Mouse (Mus musculus) ovary, postnatal 14 days (tissue): ENCODE results near the gene Abhd6.

Experiments
- DNase-seq: peaks from one replicate; pipeline ENCODE4 v3.0.0; 2022; ENCODE audit warnings: low spot score

Gene Abhd6

DNA sequence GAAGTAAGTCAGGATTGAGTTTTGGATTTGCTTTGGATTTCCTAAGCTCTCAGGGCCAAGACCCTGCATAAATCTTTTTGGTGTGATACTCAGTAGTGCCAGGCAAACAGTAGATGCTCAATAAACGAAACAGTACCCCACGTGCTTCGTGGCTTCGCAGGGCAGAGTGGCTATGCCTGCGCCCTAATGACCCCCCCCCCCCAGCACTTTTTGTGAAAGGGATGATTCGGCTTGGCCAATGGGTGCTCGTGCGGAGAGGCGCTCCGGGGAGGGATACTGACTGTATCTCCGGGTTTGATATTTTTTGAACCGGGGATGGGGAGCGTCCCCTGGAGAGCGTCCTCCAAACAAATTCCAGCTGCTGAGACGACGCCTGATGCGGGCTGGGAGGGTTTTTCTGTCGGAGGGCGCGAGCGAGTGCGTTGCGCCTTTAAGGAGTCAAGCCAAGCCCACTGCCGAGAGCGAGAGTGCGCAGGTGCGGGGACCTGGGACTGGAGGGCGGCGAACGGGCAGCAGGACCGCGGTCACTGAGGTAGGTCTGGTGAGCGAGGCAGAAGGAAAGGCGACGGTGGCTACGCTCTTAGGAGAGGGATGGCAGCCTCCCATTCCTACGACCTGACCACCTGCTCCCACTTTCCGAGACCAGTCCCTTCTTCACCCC, at the start of gene Abhd6:
Gene Abhd6, plus strand, starts transcription at position 471 of the 661 bp plus-strand sequence.
- DNase-seq, result peak; percentile 75

- no peak for DNase-seq
These were observed 48.6 kb upstream of the Abhd6 start for GRCm38 (mm10) chr14:7954071-7954471.

- no peak for DNase-seq
These were observed 46.3 kb upstream of the Abhd6 start for GRCm38 (mm10) chr14:7956427-7956826.

- DNase-seq, result no peak
These were observed 45.7 kb upstream of the Abhd6 start, which contains the start of gene Gm45521 for GRCm38 (mm10) chr14:7957049-7957448. Gene Gm45521, plus strand, starts transcription at chr14:7957288.

GRCm38 (mm10) chr14:7960616-7961015, 42.1 kb upstream of the Abhd6 start:
- no peak for DNase-seq

GRCm38 (mm10) chr14:7961714-7962113, 41.0 kb upstream of the Abhd6 start:
- DNase-seq, result no peak

- no peak for DNase-seq
These were observed 40.1 kb upstream of the Abhd6 start for GRCm38 (mm10) chr14:7962626-7963025.

GRCm38 (mm10) chr14:7963160-7963559, 39.5 kb upstream of the Abhd6 start:
- no peak for DNase-seq

DNA sequence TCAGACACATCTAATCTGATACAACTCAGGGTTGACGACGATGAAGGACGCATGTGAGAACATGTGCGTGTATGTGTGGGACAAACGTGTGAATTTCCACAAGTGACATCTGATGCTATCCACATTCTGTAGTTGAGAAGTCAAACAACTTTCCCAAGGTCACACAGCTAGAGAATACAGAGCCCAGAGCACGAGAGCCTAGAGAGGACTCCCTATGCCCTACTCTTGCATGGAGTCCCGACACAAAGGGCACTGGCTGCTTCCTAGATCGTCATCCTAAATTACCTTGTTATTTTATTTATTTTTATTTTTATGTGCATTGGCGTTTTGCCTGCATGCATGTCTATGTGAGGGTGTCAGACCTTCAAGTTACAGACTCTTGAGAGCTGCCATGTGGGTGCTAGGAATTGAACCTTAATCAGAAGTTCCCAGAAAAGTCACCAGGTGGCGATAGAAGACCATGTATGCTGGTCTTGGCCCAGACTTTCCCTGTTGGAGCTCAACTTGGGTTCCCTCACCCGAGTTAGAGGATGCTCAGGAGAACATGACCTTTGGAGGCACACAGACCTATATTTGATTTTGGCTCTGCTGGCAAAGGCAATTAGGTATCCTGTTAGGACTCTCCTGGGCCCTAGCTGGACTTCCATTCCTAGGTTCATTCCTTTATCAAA, 38.3 kb upstream of the Abhd6 start:
- DNase-seq, result peak; percentile 73

GRCm38 (mm10) chr14:7971889-7972493, 30.7 kb upstream of the Abhd6 start:
- DNase-seq, result no peak

DNA sequence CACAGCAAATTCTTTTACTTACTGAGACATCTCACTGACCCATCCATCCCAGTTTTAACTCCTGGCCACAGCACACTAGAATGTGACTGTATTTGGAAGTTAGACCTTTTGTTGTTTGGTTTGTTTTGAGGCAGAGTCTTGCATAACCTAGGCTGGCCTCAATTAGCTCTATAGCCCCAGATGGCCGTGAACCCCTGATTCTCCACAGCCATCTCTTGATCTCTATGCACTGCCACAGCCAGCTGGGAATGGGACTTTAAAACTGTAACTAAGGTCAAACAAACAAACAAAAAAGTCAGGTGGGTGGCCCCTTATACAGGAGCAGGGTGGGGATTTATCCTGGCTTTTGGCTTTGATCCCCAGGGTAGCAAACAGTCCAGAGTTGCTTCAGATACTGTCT, 28.1 kb upstream of the Abhd6 start:
- DNase-seq, result no peak

DNA sequence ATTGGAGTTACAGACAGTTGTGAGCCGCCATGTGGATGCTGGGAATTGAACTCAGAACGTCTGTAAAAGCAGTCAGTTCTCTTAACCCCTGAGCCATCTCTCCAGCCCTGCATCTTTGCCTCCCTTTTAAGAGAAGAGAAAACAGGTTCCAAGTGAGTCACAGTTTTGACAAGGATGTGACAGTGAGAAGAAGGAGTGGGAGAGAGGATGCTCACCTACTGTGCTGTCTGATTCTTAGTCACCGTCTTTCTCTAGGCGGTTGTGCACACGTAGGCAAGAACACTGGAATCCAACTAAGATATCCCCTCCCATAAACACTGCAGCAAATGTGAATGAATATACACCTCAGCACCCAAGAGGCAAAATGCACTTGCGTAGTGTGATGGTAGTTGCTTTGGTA, 27.5 kb upstream of the Abhd6 start:
- DNase-seq, result no peak

GRCm38 (mm10) chr14:7977471-7977870, 25.2 kb upstream of the Abhd6 start:
- no peak for DNase-seq

DNA sequence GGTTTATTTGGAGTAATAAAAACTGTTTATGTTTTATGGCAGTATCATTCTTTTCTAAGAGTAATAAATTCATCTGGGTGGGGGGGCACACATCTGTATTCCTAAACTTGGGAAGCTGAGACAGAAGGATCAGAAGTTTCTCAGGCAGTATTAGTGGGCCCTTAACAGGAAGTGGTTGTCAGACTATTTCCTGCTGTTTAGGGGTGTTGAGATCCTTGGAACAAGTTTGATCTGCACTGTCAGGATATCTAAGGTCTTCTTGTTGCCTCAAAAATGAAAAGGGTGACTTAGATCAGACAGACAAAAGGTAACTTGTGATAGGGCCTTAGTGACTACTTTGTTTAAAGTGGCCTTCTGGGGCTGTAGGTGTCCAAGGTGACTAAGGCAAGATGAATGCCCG, 24.5 kb upstream of the Abhd6 start:
- DNase-seq, result no peak

DNA sequence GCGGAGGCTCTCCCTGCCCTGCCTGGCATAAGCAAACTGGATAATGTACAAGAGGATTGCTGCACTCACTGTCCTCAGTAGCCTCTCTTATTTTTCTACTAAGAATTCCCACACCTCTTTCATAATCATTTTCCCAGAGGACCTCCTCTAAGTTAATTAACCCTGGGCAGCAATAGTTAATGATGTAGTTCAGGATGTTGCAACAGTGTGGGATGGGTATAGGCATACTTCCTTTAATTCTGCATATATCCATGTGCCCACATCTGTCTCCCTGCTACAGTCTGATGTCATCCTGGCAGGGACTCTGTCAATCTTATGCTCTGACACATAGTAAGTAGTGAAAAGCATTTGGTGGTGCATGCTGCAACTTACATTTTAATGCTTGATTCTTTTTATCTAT, 21.5 kb upstream of the Abhd6 start:
- DNase-seq, result no peak

- DNase-seq, result no peak
These were observed 15.8 kb upstream of the Abhd6 start for GRCm38 (mm10) chr14:7986913-7987312.

DNA sequence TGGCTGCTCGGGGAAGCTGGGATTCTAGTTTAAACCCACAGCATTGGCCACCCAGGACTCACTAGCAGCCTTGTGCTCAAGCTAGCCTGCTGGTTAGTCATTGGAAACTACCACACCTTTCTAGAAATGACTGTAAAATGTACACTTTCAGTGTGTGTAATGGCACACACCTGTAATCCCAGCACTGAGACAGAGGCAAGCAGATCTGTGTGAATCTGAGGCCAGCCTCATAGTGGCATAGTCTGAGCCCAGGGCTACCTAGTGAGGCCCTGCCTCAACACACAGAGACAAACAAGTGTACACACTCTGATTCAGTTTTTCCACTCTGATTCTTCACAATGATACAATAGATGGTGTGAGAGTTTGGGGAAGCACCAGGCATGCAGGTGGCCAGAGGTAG, 13.3 kb upstream of the Abhd6 start:
- no peak for DNase-seq

DNA sequence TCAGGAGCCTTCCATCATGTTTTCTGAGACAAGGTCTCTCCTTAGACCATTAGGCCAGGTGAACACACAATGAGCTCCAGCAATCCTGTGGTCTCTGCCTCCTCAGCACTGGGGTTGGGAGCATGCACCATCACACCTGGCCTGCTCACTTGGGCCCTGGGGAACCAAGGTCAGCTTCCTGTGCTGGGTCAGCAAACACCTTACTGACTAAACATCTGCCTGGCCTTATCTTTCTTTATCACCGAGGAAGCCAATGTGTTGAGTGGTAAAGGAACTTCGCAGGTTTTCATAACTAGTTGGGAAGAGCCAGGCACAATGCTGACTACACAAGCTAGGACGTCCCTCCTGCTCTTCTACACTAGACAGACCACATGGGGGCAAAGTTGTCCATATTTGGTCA, 12.7 kb upstream of the Abhd6 start:
- DNase-seq, result no peak

- DNase-seq, result no peak
These were observed 11.5 kb upstream of the Abhd6 start for GRCm38 (mm10) chr14:7991108-7991776.

- no peak for DNase-seq
These were observed 10.5 kb upstream of the Abhd6 start for GRCm38 (mm10) chr14:7992158-7992557.

- peak; percentile 37 for DNase-seq
These were observed 8.4 kb upstream of the Abhd6 start, which contains the start of gene Dnase1l3 for GRCm38 (mm10) chr14:7994271-7994767. Gene Dnase1l3, minus strand, starts transcription at chr14:7994573.

- DNase-seq, result peak; percentile 90
These were observed 5.4 kb upstream of the Abhd6 start for GRCm38 (mm10) chr14:7997255-7997696.
